Mouse (Mus musculus): ENCODE results near the gene Rgs6.

DNA sequence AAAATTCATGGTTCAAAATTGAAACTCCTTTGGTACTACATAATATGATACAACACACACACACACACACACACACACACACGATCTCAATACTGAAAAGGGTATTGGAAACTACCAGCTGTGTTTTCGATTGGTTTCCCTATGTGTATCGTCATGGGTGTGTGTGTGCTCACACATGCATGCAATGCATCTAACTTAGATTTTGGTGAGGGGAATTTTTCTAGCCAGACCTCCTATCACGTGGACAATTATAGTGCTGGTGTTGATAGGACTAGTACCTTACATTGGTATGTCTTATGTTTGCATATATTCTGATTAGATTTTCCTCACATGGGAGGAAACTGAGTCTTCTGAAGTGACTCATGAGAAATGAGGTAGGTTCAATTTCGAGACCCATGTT lies 192.8 kb downstream of the Rgs6 start:
- TF ChIP-seq POLR2A (IDR thresholded peaks at IDR 0.05; ENCODE audit: low read depth, low read length): no peak
- no peak for TF ChIP-seq CTCF (IDR thresholded peaks at IDR 0.05; ENCODE audit: extremely low read depth, insufficient read length, insufficient replicate concordance, low read depth, low read length)

All from small intestine, adult 2 months (tissue).